Mouse (Mus musculus): ENCODE measurements around the gene A830031A19Rik.
A peak's percentile ranks its signal among the peaks of the same experiment; 100 is the strongest.

Gene A830031A19Rik

GRCm38 (mm10) chr11:24076821-24077730, 2.2 kb upstream of the A830031A19Rik start:
- peak; percentile 55 for DNase-seq (ENCODE audit: low spot score)

GRCm38 (mm10) chr11:24076127-24076650, 1.3 kb upstream of the A830031A19Rik start:
- peak; percentile 66 for DNase-seq (ENCODE audit: low spot score)

GRCm38 (mm10) chr11:24075486-24076126, 752 bp upstream of the A830031A19Rik start:
- DNase-seq (ENCODE audit: low spot score), result no peak

GRCm38 (mm10) chr11:24074021-24074591, 748 bp downstream of the A830031A19Rik start:
- peak; percentile 24 for DNase-seq (ENCODE audit: low spot score)

- DNase-seq (ENCODE audit: low spot score), result no peak
Observed at GRCm38 (mm10) chr11:24065313-24065712, 9.5 kb downstream of the A830031A19Rik start.

GRCm38 (mm10) chr11:24064221-24064620, 10.6 kb downstream of the A830031A19Rik start:
- no peak for DNase-seq (ENCODE audit: low spot score)

- DNase-seq (ENCODE audit: low spot score), result no peak
Observed at GRCm38 (mm10) chr11:24062495-24063096, 12.3 kb downstream of the A830031A19Rik start.

GRCm38 (mm10) chr11:24061819-24062218, 13.0 kb downstream of the A830031A19Rik start:
- no peak for DNase-seq (ENCODE audit: low spot score)

- DNase-seq (ENCODE audit: low spot score), result no peak
Observed at GRCm38 (mm10) chr11:24060428-24060827, 14.4 kb downstream of the A830031A19Rik start.

- no peak for DNase-seq (ENCODE audit: low spot score)
Observed at GRCm38 (mm10) chr11:24059137-24059536, 15.7 kb downstream of the A830031A19Rik start.

- DNase-seq (ENCODE audit: low spot score), result no peak
Observed at GRCm38 (mm10) chr11:24052882-24053281, 22.0 kb downstream of the A830031A19Rik start.

- DNase-seq (ENCODE audit: low spot score), result no peak
Observed at GRCm38 (mm10) chr11:24050032-24050757, 24.7 kb downstream of the A830031A19Rik start.

GRCm38 (mm10) chr11:24049226-24050031, 25.4 kb downstream of the A830031A19Rik start:
- peak; percentile 50 for DNase-seq (ENCODE audit: low spot score)

- DNase-seq (ENCODE audit: low spot score), result no peak
Observed at GRCm38 (mm10) chr11:24044025-24044424, 30.8 kb downstream of the A830031A19Rik start.

GRCm38 (mm10) chr11:24020760-24021159, 54.1 kb downstream of the A830031A19Rik start:
- DNase-seq (ENCODE audit: low spot score), result no peak

GRCm38 (mm10) chr11:24018783-24019182, 56.1 kb downstream of the A830031A19Rik start:
- no peak for DNase-seq (ENCODE audit: low spot score)

GRCm38 (mm10) chr11:24016647-24017179, 58.1 kb downstream of the A830031A19Rik start:
- DNase-seq (ENCODE audit: low spot score), result no peak

- DNase-seq (ENCODE audit: low spot score), result no peak
Observed at GRCm38 (mm10) chr11:24016049-24016448, 58.8 kb downstream of the A830031A19Rik start.

GRCm38 (mm10) chr11:24014642-24015041, 60.2 kb downstream of the A830031A19Rik start:
- DNase-seq (ENCODE audit: low spot score), result no peak

- no peak for DNase-seq (ENCODE audit: low spot score)
Observed at GRCm38 (mm10) chr11:24012301-24012700, 62.6 kb downstream of the A830031A19Rik start.

All from yolk sac, embryonic 10.5 days (tissue).